Mouse (Mus musculus): ENCODE data around the gene Uox.

GRCm38 (mm10) chr3:146657433-146657832, 87.2 kb downstream of the Uox start:
- TF ChIP-seq GATA1 (IDR thresholded peaks at IDR 0.05; ENCODE audit: low read length) (no peak), TAL1 (IDR thresholded peaks at IDR 0.05; ENCODE audit: low read length) (no peak)

Data from erythroblast, embryonic 14.5 days (primary cell).